Mouse (Mus musculus) stomach, embryonic 15.5 days (tissue): ENCODE data around the gene Taf5. TPM values are rescaled to one million over a fixed set of nuclear protein-coding genes. Genes with fewer than 3 reads are reported as not detected.

Source experiments
- ATAC-seq: fragments of 200-750 bp; cut with Nextera tagmentation; 2 replicates; pipeline ENCODE4 v1.8.0; 2017; ENCODE audit warnings: low read depth, moderate number of reproducible peaks, moderate TSS enrichment; ENCODE audit not compliant: insufficient read depth, low FRiP score
- H3K27ac ChIP-seq: fragments of 300-500 bp; sonication (generic); 2 replicates; pipeline ENCODE4 v1.5.1; 2015; ENCODE audit warnings: mild to moderate bottlenecking, inconsistent platforms
- H3K27me3 ChIP-seq: fragments of 300-500 bp; sonication (generic); replicated peaks from 2 replicates; pipeline ENCODE4 v1.6.1; 2015; ENCODE audit warnings: inconsistent platforms
- H3K36me3 ChIP-seq: fragments of 300-500 bp; sonication (generic); 2 replicates; pipeline ENCODE4 v1.6.1; 2015; ENCODE audit warnings: inconsistent platforms
- H3K4me1 ChIP-seq: fragments of 300-500 bp; sonication (generic); 2 replicates; pipeline ENCODE4 v1.6.1; 2015; ENCODE audit warnings: inconsistent platforms
- H3K4me2 ChIP-seq: fragments of 300-500 bp; sonication (generic); 2 replicates; pipeline ENCODE4 v1.6.1; 2015; ENCODE audit warnings: mild to moderate bottlenecking, inconsistent platforms
- H3K4me3 ChIP-seq: fragments of 300-500 bp; sonication (generic); replicated peaks from 2 replicates; pipeline ENCODE4 v1.5.1; 2015; ENCODE audit warnings: inconsistent platforms
- H3K9ac ChIP-seq: fragments of 300-500 bp; sonication (generic); 2 replicates; pipeline ENCODE4 v1.6.1; 2015; ENCODE audit warnings: inconsistent platforms
- H3K9me3 ChIP-seq: fragments of 300-500 bp; sonication (generic); 2 replicates; pipeline ENCODE4 v1.6.1; 2016; ENCODE audit warnings: inconsistent platforms
- WGBS: fragments of 180-500 bp; shearing (Covaris S2); methylation state at CpG from one replicate; pipeline ENCODE4 v1.1.7; 2015; 5-methylcytosine and 5-hydroxymethylcytosine counted together
- polyA plus RNA-seq: library from polyadenylated mRNA; unstranded; fragments of >200 nt; fragmentation: Nextera tagmentation; extraction: Ambion mirVana; gene quantifications from 2 replicates; pipeline ENCODE4 v1.2.1, GENCODE M21; 2015

Taf5 gene
- polyA plus RNA-seq, 1 experiment from 2014 or later = 4.5 TPM

GRCm38 (mm10) chr19:47067924-47068611 is 522 bp downstream of the Taf5 start:
- Histone ChIP-seq H3K9me3 (no peaks in the 10 kb centered on the region), H3K4me1 (peaks cover 6% of the 10 kb centered on the region; the same call in 1 of the 2 replicates), H3K4me2 (peak overlapping the region; percentile 55), H3K36me3 (peaks cover 4% of the 10 kb centered on the region), H3K27ac (peak overlapping the region; percentile 87), H3K9ac (peak overlapping the region; percentile 92), H3K27me3 (no peaks in the 10 kb centered on the region), H3K4me3 (peak overlapping the region; percentile 93)
- ATAC-seq = peak; percentile 94
- WGBS = under 1% methylated on average over 66 of the region's 72 CpGs

- H3K36me3 ChIP-seq = peaks cover 17% of the 10 kb centered on the region
- H3K9me3 ChIP-seq = no peaks in the 10 kb centered on the region
- H3K27me3 ChIP-seq = no peaks in the 10 kb centered on the region
- no peak overlapping the region for H3K9ac ChIP-seq
- H3K4me3 ChIP-seq = no peak overlapping the region
- no peak for ATAC-seq
- peaks cover 7% of the 10 kb centered on the region; the same call in 1 of the 2 replicates for H3K4me1 ChIP-seq
- no peak overlapping the region for H3K4me2 ChIP-seq
- 83% methylated on average over 3 of the region's 3 CpGs for WGBS
- no peak overlapping the region for H3K27ac ChIP-seq
Observed at GRCm38 (mm10) chr19:47088226-47088625, 20.7 kb downstream of the Taf5 start.

GRCm38 (mm10) chr19:47089718-47090525 is 22.4 kb downstream of the Taf5 start:
- Histone ChIP-seq H3K4me1 (peaks cover 7% of the 10 kb centered on the region; the same call in 1 of the 2 replicates), H3K4me3 (peak overlapping the region; percentile 90), H3K36me3 (peaks cover 6% of the 10 kb centered on the region; the same call in 1 of the 2 replicates), H3K9ac (peak overlapping the region; percentile 94), H3K4me2 (peak overlapping the region; percentile 55), H3K9me3 (no peaks in the 10 kb centered on the region), H3K27ac (peak overlapping the region; percentile 81), H3K27me3 (no peaks in the 10 kb centered on the region)
- WGBS = 1% methylated on average over 36 of the region's 36 CpGs
- peak; percentile 44 for ATAC-seq

DNA sequence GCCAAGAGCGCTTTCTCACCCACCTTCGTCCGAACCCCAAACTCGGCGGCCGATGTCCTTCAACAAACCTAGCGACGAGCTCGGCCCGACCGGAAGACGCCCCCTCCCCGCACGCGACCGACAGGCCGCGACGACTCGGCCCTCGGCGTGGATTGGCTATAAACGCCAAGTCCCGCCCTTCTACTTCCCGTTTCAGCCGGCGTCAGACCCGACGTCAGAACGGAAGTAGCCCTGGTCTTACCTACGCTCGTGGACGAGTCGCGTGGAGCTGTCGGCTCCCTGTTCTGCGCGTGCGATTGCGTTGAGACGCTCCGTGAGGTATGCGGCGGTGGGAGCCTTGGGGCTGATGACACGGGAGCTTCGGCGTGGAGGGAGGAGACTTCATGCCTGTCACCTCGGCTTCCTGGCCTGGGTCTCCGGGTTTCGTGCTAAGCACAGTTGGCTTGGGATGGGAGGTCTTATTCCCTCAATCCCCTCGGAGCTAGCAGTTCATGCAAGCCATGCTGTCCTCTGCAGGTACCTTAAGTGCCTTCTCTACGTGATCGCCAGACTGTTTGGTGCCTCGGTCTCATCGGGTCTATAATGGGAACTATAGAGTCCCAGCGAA is 23.1 kb downstream of the Taf5 start, which contains the start of the genes Usmg5 and Pdcd11:
Gene Usmg5, minus strand, starts transcription at position 98 of the 607 bp plus-strand sequence.
Gene Pdcd11, plus strand, starts transcription at position 219 of the 607 bp plus-strand sequence.
- Histone ChIP-seq H3K4me1 (peaks cover 7% of the 10 kb centered on the region; the same call in 1 of the 2 replicates), H3K4me2 (peak within 1 kb of the TSS; percentile 55), H3K36me3 (peaks cover 9% of the 10 kb centered on the region; the same call in 1 of the 2 replicates), H3K9ac (peak within 1 kb of the TSS; percentile 94), H3K4me3 (peak within 1 kb of the TSS; percentile 90), H3K9me3 (no peaks in the 10 kb centered on the region), H3K27me3 (no peaks in the 10 kb centered on the region), H3K27ac (peak within 1 kb of the TSS; percentile 81)
- peak; percentile 99 for ATAC-seq
- WGBS = under 1% methylated on average over 56 of the region's 56 CpGs

- H3K9ac ChIP-seq = no peak overlapping the region
- no peaks in the 10 kb centered on the region for H3K4me1 ChIP-seq
- H3K36me3 ChIP-seq = peaks cover 70% of the 10 kb centered on the region
- H3K27ac ChIP-seq = no peak overlapping the region
- no peak for ATAC-seq
- WGBS = 93% methylated on average over 5 of the region's 5 CpGs
- H3K4me2 ChIP-seq = no peak overlapping the region
- no peaks in the 10 kb centered on the region for H3K9me3 ChIP-seq
- no peaks in the 10 kb centered on the region for H3K27me3 ChIP-seq
- H3K4me3 ChIP-seq = no peak overlapping the region
Observed at GRCm38 (mm10) chr19:47101080-47101479, 33.5 kb downstream of the Taf5 start.

- 83% methylated on average over 9 of the region's 9 CpGs for WGBS
- no peaks in the 10 kb centered on the region for H3K9me3 ChIP-seq
- no peak overlapping the region for H3K4me2 ChIP-seq
- H3K4me3 ChIP-seq = no peak overlapping the region
- H3K36me3 ChIP-seq = peaks cover 78% of the 10 kb centered on the region
- no peak overlapping the region for H3K27ac ChIP-seq
- H3K4me1 ChIP-seq = no peaks in the 10 kb centered on the region
- no peaks in the 10 kb centered on the region for H3K27me3 ChIP-seq
- no peak overlapping the region for H3K9ac ChIP-seq
- no peak for ATAC-seq
Observed at GRCm38 (mm10) chr19:47104641-47105271, 37.2 kb downstream of the Taf5 start.

DNA sequence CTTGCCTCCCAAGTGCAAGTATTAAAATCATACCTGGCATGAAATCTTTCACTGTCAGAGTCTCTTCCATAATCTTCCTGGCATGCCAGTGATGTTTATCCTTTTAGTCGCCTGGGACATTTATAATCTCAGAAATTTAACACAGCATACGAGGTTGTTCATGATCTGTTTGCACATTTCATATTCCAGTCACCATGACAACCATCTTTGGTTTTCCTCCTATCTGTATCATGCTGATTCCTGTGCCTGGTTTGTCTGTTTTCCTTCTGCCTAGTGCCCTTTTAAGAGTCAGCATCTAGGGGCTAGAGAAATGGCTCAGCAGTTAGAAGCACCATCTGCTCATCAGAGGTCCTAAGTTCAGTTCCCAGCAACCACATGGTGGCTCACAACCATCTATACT is 51.1 kb downstream of the Taf5 start:
- Histone ChIP-seq H3K27me3 (no peaks in the 10 kb centered on the region), H3K9ac (no peak overlapping the region), H3K9me3 (no peaks in the 10 kb centered on the region), H3K36me3 (peaks cover 35% of the 10 kb centered on the region), H3K4me1 (no peaks in the 10 kb centered on the region), H3K4me3 (no peak overlapping the region), H3K4me2 (no peak overlapping the region), H3K27ac (no peak overlapping the region)
- whole genome bisulfite sequencing = 68% methylated on average over 2 of the region's 2 CpGs
- ATAC-seq = no peak

GRCm38 (mm10) chr19:47121054-47121453 is 53.5 kb downstream of the Taf5 start:
- 43% methylated on average over 4 of the region's 4 CpGs for WGBS

GRCm38 (mm10) chr19:47122802-47123201 is 55.3 kb downstream of the Taf5 start:
- Histone ChIP-seq H3K4me1 (no peaks in the 10 kb centered on the region), H3K9me3 (no peaks in the 10 kb centered on the region), H3K4me3 (no peak overlapping the region), H3K36me3 (peaks cover 40% of the 10 kb centered on the region), H3K27me3 (no peaks in the 10 kb centered on the region), H3K27ac (no peak overlapping the region), H3K9ac (no peak overlapping the region), H3K4me2 (no peak overlapping the region)
- no peak for ATAC-seq
- WGBS = 22% methylated on average over 2 of the region's 2 CpGs

More at GRCm38 (mm10) chr19:47121054-47121453, 53.5 kb downstream of the Taf5 start:
- no peaks in the 10 kb centered on the region for H3K9me3 ChIP-seq
- no peak for ATAC-seq
- H3K9ac ChIP-seq = no peak overlapping the region
- no peak overlapping the region for H3K27ac ChIP-seq
- no peak overlapping the region for H3K4me2 ChIP-seq
- H3K36me3 ChIP-seq = peaks cover 33% of the 10 kb centered on the region
- H3K27me3 ChIP-seq = no peaks in the 10 kb centered on the region
- H3K4me3 ChIP-seq = no peak overlapping the region
- no peaks in the 10 kb centered on the region for H3K4me1 ChIP-seq

GRCm38 (mm10) chr19:47128164-47128563 is 60.6 kb downstream of the Taf5 start:
- peaks cover 64% of the 10 kb centered on the region for H3K36me3 ChIP-seq
- H3K9me3 ChIP-seq = no peaks in the 10 kb centered on the region
- H3K27ac ChIP-seq = no peak overlapping the region
- no peaks in the 10 kb centered on the region for H3K4me1 ChIP-seq
- H3K4me2 ChIP-seq = no peak overlapping the region
- no peak overlapping the region for H3K4me3 ChIP-seq
- 92% methylated on average over 10 of the region's 10 CpGs for whole genome bisulfite sequencing
- H3K27me3 ChIP-seq = no peaks in the 10 kb centered on the region
- no peak for ATAC-seq
- no peak overlapping the region for H3K9ac ChIP-seq

GRCm38 (mm10) chr19:47128835-47129234 is 61.3 kb downstream of the Taf5 start:
- H3K27ac ChIP-seq = no peak overlapping the region
- H3K9me3 ChIP-seq = no peaks in the 10 kb centered on the region
- no peaks in the 10 kb centered on the region for H3K27me3 ChIP-seq
- H3K4me2 ChIP-seq = no peak overlapping the region
- no peak overlapping the region for H3K4me3 ChIP-seq
- WGBS = 91% methylated on average over 11 of the region's 11 CpGs
- peaks cover 67% of the 10 kb centered on the region for H3K36me3 ChIP-seq
- no peaks in the 10 kb centered on the region for H3K4me1 ChIP-seq
- ATAC-seq = no peak
- no peak overlapping the region for H3K9ac ChIP-seq
